ENCODE assay signal across 11 mouse cellular contexts in genomic region chr5:21482446-21483222, GRCm38 (mm10). TPM values are rescaled to one million over a fixed set of nuclear protein-coding genes. Genes with fewer than 3 reads are reported as not detected.
DNase-seq lines count a peak whose midpoint lies in the region; ATAC-seq and TF ChIP-seq lines count a peak whose summit lies in the region.
"Had no signal": no experiment of that assay in that cellular context is flagged by ENCODE, and none has a peak within 500 bp of the region (broad histone marks: within the 10 kb centered on the region; RNA-seq: fewer than 3 reads in every experiment).

No protein-coding gene starts in this region.

- H3K27me3 ChIP-seq in hindbrain, embryonic 10.5 days (ENCODE audit: insufficient read depth, poor library complexity, severe bottlenecking): no peaks in the 10 kb centered on the region
- no peaks in the 10 kb centered on the region for H3K27me3 ChIP-seq in hindbrain, embryonic 16.5 days (replicated peaks; ENCODE audit: control insufficient read depth, insufficient read depth, low read length)
- H3K27me3 ChIP-seq in kidney, embryonic 15.5 days: no peaks in the 10 kb centered on the region

- no peak for TF ChIP-seq POLR2A in brain, embryonic 14.5 days (IDR thresholded peaks at IDR 0.05; ENCODE audit: borderline replicate concordance, extremely low read depth, insufficient read depth, insufficient read length, poor library complexity, severe bottlenecking)

- peak overlapping the region; percentile 50 for H3K27ac ChIP-seq in hindbrain, embryonic 10.5 days
- H3K27ac ChIP-seq in hindbrain, embryonic 16.5 days (ENCODE audit: low read depth, low read length): no peak overlapping the region
- no peak overlapping the region for H3K27ac ChIP-seq in kidney, embryonic 15.5 days
- H3K27ac ChIP-seq: heart, embryonic 10.5 days had no signal

- H3K4me2 ChIP-seq in hindbrain, embryonic 16.5 days (ENCODE audit: low read length): no peak overlapping the region
- no peak overlapping the region for H3K4me2 ChIP-seq in kidney, embryonic 15.5 days

- H3K9me3 ChIP-seq in hindbrain, embryonic 10.5 days: no peaks in the 10 kb centered on the region
- no peaks in the 10 kb centered on the region for H3K9me3 ChIP-seq in hindbrain, embryonic 16.5 days (ENCODE audit: control insufficient read depth, low read length)
- no peaks in the 10 kb centered on the region for H3K9me3 ChIP-seq in kidney, embryonic 15.5 days (replicated peaks)
- H3K9me3 ChIP-seq: heart, embryonic 10.5 days had no signal

- no peaks in the 10 kb centered on the region for H3K36me3 ChIP-seq in hindbrain, embryonic 10.5 days
- H3K36me3 ChIP-seq in hindbrain, embryonic 16.5 days (ENCODE audit: control insufficient read depth, insufficient read depth, low read length): no peaks in the 10 kb centered on the region; the same call in 1 of the 2 replicates
- H3K36me3 ChIP-seq in kidney, embryonic 15.5 days: no peaks in the 10 kb centered on the region
- H3K36me3 ChIP-seq: heart, embryonic 10.5 days had no signal

- ATAC-seq in hindbrain, embryonic 16.5 days: no peak
- ATAC-seq in kidney, embryonic 15.5 days (replicated peaks; ENCODE audit: low FRiP score): no peak
- ATAC-seq in cerebellum, adult (ENCODE audit: insufficient number of reproducible peaks, low FRiP score, low TSS enrichment): no peak

- no peak for DNase-seq in hindbrain, embryonic 10.5 days (ENCODE audit: low spot score)
- peak; percentile 31 for DNase-seq in testis, postnatal 14 days (ENCODE audit: low spot score)
- DNase-seq in testis, postnatal 10 days (ENCODE audit: low spot score): no peak
- peak; percentile 36 for DNase-seq in brain, embryonic 14.5 days (ENCODE audit: low read depth)
- DNase-seq: cerebellum, adult 9-11 months; kidney, postnatal 14 days; thymus, postnatal 4 days had no signal

- WGBS in hindbrain, embryonic 10.5 days: 56% methylated on average over 11 of the region's 11 CpGs
- 37% methylated on average over 11 of the region's 11 CpGs for WGBS in hindbrain, embryonic 16.5 days
- 54% methylated on average over 11 of the region's 11 CpGs for WGBS in kidney, embryonic 15.5 days

- no peak overlapping the region for H3K4me3 ChIP-seq in hindbrain, embryonic 10.5 days
- no peak overlapping the region for H3K4me3 ChIP-seq in hindbrain, embryonic 16.5 days (ENCODE audit: low read length)
- H3K4me3 ChIP-seq in kidney, embryonic 15.5 days (replicated peaks): no peak overlapping the region
- H3K4me3 ChIP-seq: heart, embryonic 10.5 days had no signal

- no peak overlapping the region for H3K9ac ChIP-seq in hindbrain, embryonic 16.5 days (ENCODE audit: low read depth, low read length)
- no peak overlapping the region for H3K9ac ChIP-seq in kidney, embryonic 15.5 days

- peaks cover 8% of the 10 kb centered on the region for H3K4me1 ChIP-seq in hindbrain, embryonic 10.5 days (replicated peaks)
- H3K4me1 ChIP-seq in hindbrain, embryonic 16.5 days (ENCODE audit: control insufficient read depth, insufficient read depth, low read depth, low read length): no peaks in the 10 kb centered on the region; the same call in 1 of the 2 replicates
- H3K4me1 ChIP-seq in kidney, embryonic 15.5 days: no peaks in the 10 kb centered on the region

- no peak for TF ChIP-seq CTCF in brain, embryonic 14.5 days (IDR thresholded peaks at IDR 0.05; ENCODE audit: borderline replicate concordance, extremely low read depth, insufficient read depth, insufficient read length)

RNA-seq across cellular contexts. Expression of gene Fam185a, which starts 57.9 kb away (rescaled TPM):
- 4.6 TPM in 2 replicates for polyA plus RNA-seq in hindbrain, embryonic 10.5 days (2016; fragmentation: Nextera tagmentation; extraction: Ambion mirVana)
- 9.0 and 10.3 TPM in 2 replicates for polyA plus RNA-seq in hindbrain, embryonic 16.5 days (2015; fragmentation: Nextera tagmentation; extraction: Ambion mirVana)
- polyA plus RNA-seq in brain, embryonic 14.5 days (2012; rRNA removed): 2.7 and 4.7 TPM in 2 replicates
- 6.2 and 6.4 TPM in 2 replicates for polyA plus RNA-seq in kidney, embryonic 15.5 days (2015; fragmentation: Nextera tagmentation; extraction: Ambion mirVana)

RNA-seq across cellular contexts. Expression of gene Ccdc146, which starts 58.2 kb away (rescaled TPM):
- 0.68 and 1.3 TPM in 2 replicates for polyA plus RNA-seq in hindbrain, embryonic 10.5 days (2016; fragmentation: Nextera tagmentation; extraction: Ambion mirVana)
- polyA plus RNA-seq in hindbrain, embryonic 16.5 days (2015; fragmentation: Nextera tagmentation; extraction: Ambion mirVana): 0.75 and 0.76 TPM in 2 replicates
- polyA plus RNA-seq in brain, embryonic 14.5 days (2012; rRNA removed): 0.33 and 0.71 TPM in 2 replicates
- polyA plus RNA-seq in kidney, embryonic 15.5 days (2015; fragmentation: Nextera tagmentation; extraction: Ambion mirVana): not detected in 2 replicates

Comparison
In these comparisons a context has a peak if more than half of its experiments do, and no peak if none do; other contexts are left out.
1. DNase-seq: peak in testis, postnatal 14 days (single experiment) and brain, embryonic 14.5 days (single experiment); none in hindbrain, embryonic 10.5 days (single experiment) and testis, postnatal 10 days (single experiment).